Mouse (Mus musculus): ENCODE results near the gene Slc35b3. TPM values are rescaled to one million over a fixed set of nuclear protein-coding genes. Genes with fewer than 3 reads are reported as not detected.

Gene Slc35b3
- polyA plus RNA-seq, 1 experiment from 2014 or later = 40.8 TPM

GRCm38 (mm10) chr13:38971047-38971446 is 10.4 kb upstream of the Slc35b3 start:
- H3K27me3 ChIP-seq = no peaks in the 10 kb centered on the region
- no peaks in the 10 kb centered on the region for H3K9me3 ChIP-seq
- H3K4me1 ChIP-seq = no peaks in the 10 kb centered on the region
- no peak for ATAC-seq (ENCODE audit: insufficient number of reproducible peaks, low FRiP score, low TSS enrichment, low read depth)
- no peak overlapping the region for H3K27ac ChIP-seq
- H3K9ac ChIP-seq = no peak overlapping the region
- no peak overlapping the region for H3K4me3 ChIP-seq
- WGBS = 68% methylated on average over 4 of the region's 4 CpGs
- no peaks in the 10 kb centered on the region for H3K36me3 ChIP-seq
- H3K4me2 ChIP-seq = no peak overlapping the region

GRCm38 (mm10) chr13:38967518-38967917 is 6.8 kb upstream of the Slc35b3 start:
- no peaks in the 10 kb centered on the region for H3K9me3 ChIP-seq
- no peaks in the 10 kb centered on the region for H3K27me3 ChIP-seq
- no peaks in the 10 kb centered on the region for H3K4me1 ChIP-seq
- H3K4me3 ChIP-seq = no peak overlapping the region
- no peak overlapping the region for H3K9ac ChIP-seq
- WGBS = 78% methylated on average over 1 of the region's 1 CpGs
- ATAC-seq (ENCODE audit: insufficient number of reproducible peaks, low FRiP score, low TSS enrichment, low read depth) = no peak
- no peak overlapping the region for H3K4me2 ChIP-seq
- H3K27ac ChIP-seq = no peak overlapping the region
- H3K36me3 ChIP-seq = no peaks in the 10 kb centered on the region

GRCm38 (mm10) chr13:38966922-38967448 is 6.3 kb upstream of the Slc35b3 start:
- Histone ChIP-seq H3K9ac (no peak overlapping the region), H3K36me3 (no peaks in the 10 kb centered on the region), H3K4me2 (no peak overlapping the region), H3K27ac (no peak overlapping the region), H3K27me3 (no peaks in the 10 kb centered on the region), H3K4me3 (no peak overlapping the region), H3K4me1 (no peaks in the 10 kb centered on the region), H3K9me3 (no peaks in the 10 kb centered on the region)
- WGBS = 89% methylated on average over 2 of the region's 2 CpGs
- ATAC-seq (ENCODE audit: insufficient number of reproducible peaks, low FRiP score, low TSS enrichment, low read depth) = no peak

GRCm38 (mm10) chr13:38962771-38963170 is 2.1 kb upstream of the Slc35b3 start:
- Histone ChIP-seq H3K27me3 (no peaks in the 10 kb centered on the region), H3K4me2 (no peak overlapping the region), H3K9me3 (no peaks in the 10 kb centered on the region), H3K9ac (no peak overlapping the region), H3K36me3 (no peaks in the 10 kb centered on the region), H3K27ac (no peak overlapping the region), H3K4me1 (peaks cover 9% of the 10 kb centered on the region; the same call in 1 of the 2 replicates), H3K4me3 (no peak overlapping the region)
- 88% methylated on average over 2 of the region's 2 CpGs for whole genome bisulfite sequencing
- ATAC-seq (ENCODE audit: insufficient number of reproducible peaks, low FRiP score, low TSS enrichment, low read depth) = no peak

- WGBS = 75% methylated on average over 5 of the region's 5 CpGs
- Histone ChIP-seq H3K27me3 (no peaks in the 10 kb centered on the region), H3K9me3 (no peaks in the 10 kb centered on the region), H3K4me1 (peaks cover 14% of the 10 kb centered on the region; the same call in 1 of the 2 replicates), H3K4me2 (no peak overlapping the region), H3K27ac (no peak overlapping the region), H3K9ac (no peak overlapping the region), H3K36me3 (peaks cover 14% of the 10 kb centered on the region), H3K4me3 (no peak overlapping the region)
- no peak for ATAC-seq (ENCODE audit: insufficient number of reproducible peaks, low FRiP score, low TSS enrichment, low read depth)
Measured at GRCm38 (mm10) chr13:38958037-38958436, 2.6 kb downstream of the Slc35b3 start.

- Histone ChIP-seq H3K36me3 (peaks cover 55% of the 10 kb centered on the region), H3K27ac (no peak overlapping the region), H3K4me1 (no peaks in the 10 kb centered on the region), H3K9me3 (no peaks in the 10 kb centered on the region), H3K9ac (no peak overlapping the region), H3K4me3 (no peak overlapping the region), H3K27me3 (no peaks in the 10 kb centered on the region), H3K4me2 (no peak overlapping the region)
- 74% methylated on average over 3 of the region's 3 CpGs for WGBS
- ATAC-seq (ENCODE audit: insufficient number of reproducible peaks, low FRiP score, low TSS enrichment, low read depth) = no peak
Measured at GRCm38 (mm10) chr13:38946296-38947012, 14.2 kb downstream of the Slc35b3 start.

GRCm38 (mm10) chr13:38945767-38946166 is 14.9 kb downstream of the Slc35b3 start:
- H3K4me2 ChIP-seq = no peak overlapping the region
- no peak for ATAC-seq (ENCODE audit: insufficient number of reproducible peaks, low FRiP score, low TSS enrichment, low read depth)
- no peak overlapping the region for H3K27ac ChIP-seq
- H3K27me3 ChIP-seq = no peaks in the 10 kb centered on the region
- no peaks in the 10 kb centered on the region for H3K4me1 ChIP-seq
- WGBS = 86% methylated on average over 1 of the region's 1 CpGs
- H3K4me3 ChIP-seq = no peak overlapping the region
- peaks cover 56% of the 10 kb centered on the region for H3K36me3 ChIP-seq
- no peaks in the 10 kb centered on the region for H3K9me3 ChIP-seq
- no peak overlapping the region for H3K9ac ChIP-seq

GRCm38 (mm10) chr13:38944951-38945350 is 15.7 kb downstream of the Slc35b3 start:
- H3K36me3 ChIP-seq = peaks cover 57% of the 10 kb centered on the region

GRCm38 (mm10) chr13:38941786-38942185 is 18.9 kb downstream of the Slc35b3 start:
- no peaks in the 10 kb centered on the region for H3K27me3 ChIP-seq
- no peak overlapping the region for H3K4me2 ChIP-seq
- H3K36me3 ChIP-seq = peaks cover 61% of the 10 kb centered on the region
- 89% methylated on average over 4 of the region's 4 CpGs for WGBS
- no peak overlapping the region for H3K27ac ChIP-seq
- ATAC-seq (ENCODE audit: insufficient number of reproducible peaks, low FRiP score, low TSS enrichment, low read depth) = no peak
- H3K4me3 ChIP-seq = no peak overlapping the region
- no peak overlapping the region for H3K9ac ChIP-seq
- H3K4me1 ChIP-seq = no peaks in the 10 kb centered on the region
- H3K9me3 ChIP-seq = no peaks in the 10 kb centered on the region

More at GRCm38 (mm10) chr13:38944951-38945350, 15.7 kb downstream of the Slc35b3 start:
- H3K4me2 ChIP-seq = no peak overlapping the region
- H3K4me3 ChIP-seq = no peak overlapping the region
- WGBS = 92% methylated on average over 6 of the region's 6 CpGs
- no peak for ATAC-seq (ENCODE audit: insufficient number of reproducible peaks, low FRiP score, low TSS enrichment, low read depth)
- no peak overlapping the region for H3K9ac ChIP-seq
- H3K27ac ChIP-seq = no peak overlapping the region
- no peaks in the 10 kb centered on the region for H3K4me1 ChIP-seq
- H3K9me3 ChIP-seq = no peaks in the 10 kb centered on the region
- no peaks in the 10 kb centered on the region for H3K27me3 ChIP-seq

GRCm38 (mm10) chr13:38941280-38941679 is 19.4 kb downstream of the Slc35b3 start:
- Histone ChIP-seq H3K4me3 (no peak overlapping the region), H3K4me2 (no peak overlapping the region), H3K27ac (no peak overlapping the region), H3K36me3 (peaks cover 62% of the 10 kb centered on the region), H3K4me1 (no peaks in the 10 kb centered on the region), H3K9ac (no peak overlapping the region), H3K9me3 (no peaks in the 10 kb centered on the region), H3K27me3 (no peaks in the 10 kb centered on the region)
- no peak for ATAC-seq (ENCODE audit: insufficient number of reproducible peaks, low FRiP score, low TSS enrichment, low read depth)
- 96% methylated on average over 19 of the region's 19 CpGs for WGBS

GRCm38 (mm10) chr13:38938433-38938832 is 22.2 kb downstream of the Slc35b3 start:
- Histone ChIP-seq H3K9ac (no peak overlapping the region), H3K27me3 (no peaks in the 10 kb centered on the region), H3K4me1 (no peaks in the 10 kb centered on the region), H3K27ac (no peak overlapping the region), H3K36me3 (peaks cover 68% of the 10 kb centered on the region), H3K4me2 (no peak overlapping the region), H3K9me3 (no peaks in the 10 kb centered on the region), H3K4me3 (no peak overlapping the region)
- WGBS = 76% methylated on average over 2 of the region's 2 CpGs
- no peak for ATAC-seq (ENCODE audit: insufficient number of reproducible peaks, low FRiP score, low TSS enrichment, low read depth)

GRCm38 (mm10) chr13:38936860-38937471 is 23.7 kb downstream of the Slc35b3 start:
- Histone ChIP-seq H3K4me2 (no peak overlapping the region), H3K27me3 (no peaks in the 10 kb centered on the region), H3K9me3 (no peaks in the 10 kb centered on the region), H3K9ac (no peak overlapping the region), H3K27ac (no peak overlapping the region), H3K36me3 (peaks cover 62% of the 10 kb centered on the region), H3K4me3 (no peak overlapping the region), H3K4me1 (no peaks in the 10 kb centered on the region)
- ATAC-seq (ENCODE audit: insufficient number of reproducible peaks, low FRiP score, low TSS enrichment, low read depth) = no peak
- WGBS = 76% methylated on average over 10 of the region's 10 CpGs
